Mouse (Mus musculus) lung, embryonic 15.5 days (tissue): ENCODE measurements around the gene Tubgcp5. TPM values are rescaled to one million over a fixed set of nuclear protein-coding genes. Genes with fewer than 3 reads are reported as not detected.

ENCODE experiments used
- ATAC-seq: fragments of 200-750 bp; cut with Nextera tagmentation; 2 replicates; pipeline ENCODE4 v1.8.0; 2017; ENCODE audit warnings: moderate number of reproducible peaks, borderline replicate concordance; ENCODE audit not compliant: low FRiP score, low TSS enrichment; ENCODE audit errors: extremely low read depth
- H3K27ac ChIP-seq: fragments of 300-500 bp; sonication (generic); 2 replicates; pipeline ENCODE4 v1.5.1; 2015; ENCODE audit warnings: moderate library complexity, mild to moderate bottlenecking, inconsistent platforms
- H3K27me3 ChIP-seq: fragments of 300-500 bp; sonication (generic); 2 replicates; pipeline ENCODE4 v1.6.1; 2015; ENCODE audit warnings: inconsistent platforms
- H3K36me3 ChIP-seq: fragments of 300-500 bp; sonication (generic); 2 replicates; pipeline ENCODE4 v1.6.1; 2015; ENCODE audit warnings: inconsistent platforms
- H3K4me1 ChIP-seq: fragments of 300-500 bp; sonication (generic); 2 replicates; pipeline ENCODE4 v1.6.1; 2015; ENCODE audit warnings: inconsistent platforms
- H3K4me2 ChIP-seq: fragments of 300-500 bp; sonication (generic); 2 replicates; pipeline ENCODE4 v1.6.1; 2015; ENCODE audit warnings: inconsistent platforms, mild to moderate bottlenecking, moderate library complexity
- H3K4me3 ChIP-seq: fragments of 300-500 bp; sonication (generic); 2 replicates; pipeline ENCODE4 v1.5.1; 2015; ENCODE audit warnings: mild to moderate bottlenecking, inconsistent platforms
- H3K9ac ChIP-seq: fragments of 300-500 bp; sonication (generic); 2 replicates; pipeline ENCODE4 v1.6.1; 2015; ENCODE audit warnings: inconsistent platforms
- H3K9me3 ChIP-seq: fragments of 300-500 bp; sonication (generic); 2 replicates; pipeline ENCODE4 v1.6.1; 2016; ENCODE audit warnings: inconsistent platforms
- WGBS: fragments of 180-500 bp; shearing (Covaris S2); methylation state at CpG from one replicate; pipeline ENCODE4 v1.1.7; 2015; 5-methylcytosine and 5-hydroxymethylcytosine counted together
- polyA plus RNA-seq: library from polyadenylated mRNA; unstranded; fragments of >200 nt; fragmentation: Nextera tagmentation; extraction: Ambion mirVana; gene quantifications from 2 replicates; pipeline ENCODE4 v1.2.1, GENCODE M21; 2015

Tubgcp5 gene
- polyA plus RNA-seq, 1 experiment from 2014 or later = 31.5 TPM

DNA sequence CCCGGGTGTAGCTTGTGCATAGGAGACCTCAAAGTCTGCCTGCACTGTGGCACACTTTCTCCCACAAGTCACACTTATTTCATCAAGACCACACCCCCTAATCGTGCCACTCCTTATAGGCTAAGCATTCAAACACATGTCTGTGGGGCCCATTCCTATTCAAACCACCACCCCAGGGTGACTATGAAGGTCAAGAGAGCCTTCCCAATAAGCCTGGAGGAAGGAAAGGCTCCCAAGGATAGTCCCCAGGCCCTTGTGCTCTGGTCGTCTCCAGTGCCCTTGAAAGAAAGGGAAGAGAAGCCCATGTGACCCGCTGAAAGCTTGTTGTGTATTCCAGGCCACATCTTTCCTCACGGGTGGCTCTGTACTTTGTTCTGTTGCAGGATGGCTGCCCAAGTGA, 77.5 kb downstream of the Tubgcp5 start:
- Histone ChIP-seq H3K27me3 (no peaks in the 10 kb centered on the region), H3K4me2 (no peak overlapping the region), H3K36me3 (peaks cover 39% of the 10 kb centered on the region), H3K4me3 (no peak overlapping the region), H3K9ac (no peak overlapping the region), H3K27ac (no peak overlapping the region), H3K4me1 (no peaks in the 10 kb centered on the region), H3K9me3 (no peaks in the 10 kb centered on the region)
- no peak for ATAC-seq
- 76% methylated on average over 5 of the region's 5 CpGs for WGBS

DNA sequence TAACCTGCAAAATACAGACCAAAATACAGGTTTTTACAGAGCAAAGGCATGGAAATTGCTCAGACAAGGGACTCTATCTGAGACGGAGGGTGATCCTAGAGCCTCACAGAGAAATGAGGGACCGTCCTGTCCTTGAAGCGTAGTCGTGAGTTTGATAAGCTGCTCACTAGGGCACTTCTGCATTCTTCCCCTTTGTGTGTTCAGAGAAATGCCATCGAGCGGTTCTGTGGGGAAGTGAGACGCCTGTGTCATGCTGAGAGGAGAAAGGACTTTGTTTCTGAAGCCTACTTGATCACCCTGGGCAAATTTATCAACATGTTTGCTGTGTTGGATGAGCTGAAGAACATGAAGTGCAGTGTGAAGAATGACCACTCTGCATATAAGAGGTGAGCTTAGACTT, 80.7 kb downstream of the Tubgcp5 start:
- H3K27me3 ChIP-seq = no peaks in the 10 kb centered on the region
- peaks cover 71% of the 10 kb centered on the region for H3K36me3 ChIP-seq
- H3K27ac ChIP-seq = no peak overlapping the region
- H3K4me2 ChIP-seq = no peak overlapping the region
- no peaks in the 10 kb centered on the region for H3K4me1 ChIP-seq
- WGBS = 85% methylated on average over 7 of the region's 7 CpGs
- no peaks in the 10 kb centered on the region for H3K9me3 ChIP-seq
- no peak overlapping the region for H3K9ac ChIP-seq
- ATAC-seq = no peak
- H3K4me3 ChIP-seq = no peak overlapping the region

DNA sequence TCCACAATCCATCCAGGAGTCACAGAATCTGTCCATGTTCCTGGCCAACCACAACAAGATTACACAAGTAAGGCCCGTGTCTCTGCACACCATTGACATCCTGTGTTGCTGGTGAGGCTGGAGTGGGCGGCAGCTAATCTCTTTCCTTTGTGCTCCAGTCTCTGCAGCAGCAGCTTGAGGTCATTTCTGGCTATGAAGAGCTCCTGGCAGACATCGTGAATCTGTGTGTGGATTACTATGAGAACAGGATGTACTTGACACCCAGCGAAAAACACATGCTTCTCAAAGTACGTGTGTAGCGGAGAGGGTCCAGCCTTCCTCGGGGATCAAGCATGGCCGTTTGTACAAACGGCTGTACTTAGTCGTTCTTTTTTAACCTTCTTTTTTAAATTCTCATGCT, 83.8 kb downstream of the Tubgcp5 start:
- H3K27ac ChIP-seq = no peak overlapping the region
- 78% methylated on average over 10 of the region's 10 CpGs for WGBS
- ATAC-seq = no peak; the same call in 1 of the 2 replicates

DNA sequence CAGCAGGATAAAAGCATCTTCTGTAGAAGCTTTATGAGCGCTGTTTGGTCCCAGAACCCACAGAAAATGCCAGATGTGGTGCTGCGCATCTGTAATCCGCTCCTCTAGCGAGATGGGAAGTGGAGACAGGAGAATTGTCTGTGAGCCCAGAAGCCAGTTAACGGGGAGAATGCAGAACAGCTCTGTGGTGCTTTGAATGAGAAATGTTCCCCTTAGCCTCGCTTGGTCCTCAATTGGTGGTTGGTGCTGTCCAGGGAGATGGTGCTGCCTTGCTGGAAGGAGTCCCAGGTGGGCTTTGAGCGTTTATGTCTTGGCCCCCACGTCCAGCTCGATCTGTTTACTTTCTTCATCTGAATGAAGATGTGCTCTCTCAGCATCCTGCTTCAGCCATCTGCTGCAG, 86.9 kb downstream of the Tubgcp5 start:
- 84% methylated on average over 9 of the region's 9 CpGs for WGBS
- Histone ChIP-seq H3K36me3 (peaks cover 63% of the 10 kb centered on the region), H3K9me3 (no peaks in the 10 kb centered on the region), H3K9ac (no peak overlapping the region), H3K4me3 (no peak overlapping the region), H3K27ac (no peak overlapping the region), H3K4me2 (no peak overlapping the region), H3K4me1 (no peaks in the 10 kb centered on the region), H3K27me3 (no peaks in the 10 kb centered on the region)
- no peak for ATAC-seq

More for the DNA sequence above, 83.8 kb downstream of the Tubgcp5 start:
- H3K36me3 ChIP-seq = peaks cover 83% of the 10 kb centered on the region
- no peaks in the 10 kb centered on the region for H3K27me3 ChIP-seq
- no peak overlapping the region for H3K4me2 ChIP-seq
- no peaks in the 10 kb centered on the region for H3K9me3 ChIP-seq
- H3K4me1 ChIP-seq = no peaks in the 10 kb centered on the region
- H3K9ac ChIP-seq = no peak overlapping the region
- H3K4me3 ChIP-seq = no peak overlapping the region

Other genes starting within 250 kb of the Tubgcp5 start
- gene Siglech, start 26.0 kb upstream of the Tubgcp5 start, polyA plus RNA-seq = 0.33 and 0.54 TPM in 2 replicates
- gene Cyfip1, start 47.6 kb downstream of the Tubgcp5 start, polyA plus RNA-seq = 122 and 124 TPM in 2 replicates
- 46.1 and 46.3 TPM in 2 replicates for gene Nipa2, start 168.3 kb downstream of the Tubgcp5 start, polyA plus RNA-seq
- 7.3 and 8.0 TPM in 2 replicates for gene Nipa1, start 225.8 kb downstream of the Tubgcp5 start, polyA plus RNA-seq